Mouse (Mus musculus) retina, postnatal 7 days (tissue): ENCODE data around the gene Dennd1b.

Source experiments
- DNase-seq: peaks from one replicate; pipeline ENCODE4 v3.0.0-alpha.2; 2012; ENCODE audit warnings: low read depth, low spot score

The Dennd1b gene

DNA sequence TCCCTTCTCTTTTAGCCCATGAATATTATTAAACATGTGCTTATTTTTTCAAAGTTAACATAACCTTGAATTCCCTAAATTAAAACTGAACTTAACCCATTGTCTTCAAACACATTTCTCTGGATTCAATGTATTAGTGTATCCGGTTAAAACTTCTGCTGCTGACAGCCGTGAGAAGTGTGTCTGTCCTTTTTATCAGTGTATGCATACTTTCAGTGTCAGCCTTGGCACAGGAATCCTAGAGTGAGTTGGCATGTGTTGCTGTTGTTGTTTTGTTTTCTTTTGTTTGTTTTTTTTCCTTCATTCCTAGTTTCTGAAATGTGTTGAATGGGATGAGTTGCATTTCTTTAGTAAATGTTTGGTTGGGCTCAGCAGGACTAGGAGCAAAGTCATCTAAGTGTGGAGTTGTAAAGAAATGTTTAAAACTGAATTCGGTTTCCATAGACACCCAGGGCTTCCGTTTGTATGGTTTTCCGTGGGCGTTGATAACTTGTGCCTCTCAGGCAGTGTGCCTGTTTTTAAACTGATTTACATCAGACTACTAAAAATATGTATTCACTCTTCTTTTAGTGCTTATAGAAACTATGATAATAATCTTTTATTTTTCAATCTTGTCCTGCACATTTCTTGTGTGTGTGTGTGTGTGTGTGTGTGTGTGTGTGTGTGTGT, 217.4 kb downstream of the Dennd1b start:
- no peak for DNase-seq

- DNase-seq = no peak
These were observed 229.4 kb downstream of the Dennd1b start for GRCm38 (mm10) chr1:139192635-139193034.

- DNase-seq = no peak
These were observed 230.8 kb downstream of the Dennd1b start for GRCm38 (mm10) chr1:139194011-139194410.

- no peak for DNase-seq
These were observed 231.3 kb downstream of the Dennd1b start for GRCm38 (mm10) chr1:139194428-139195028.

DNA sequence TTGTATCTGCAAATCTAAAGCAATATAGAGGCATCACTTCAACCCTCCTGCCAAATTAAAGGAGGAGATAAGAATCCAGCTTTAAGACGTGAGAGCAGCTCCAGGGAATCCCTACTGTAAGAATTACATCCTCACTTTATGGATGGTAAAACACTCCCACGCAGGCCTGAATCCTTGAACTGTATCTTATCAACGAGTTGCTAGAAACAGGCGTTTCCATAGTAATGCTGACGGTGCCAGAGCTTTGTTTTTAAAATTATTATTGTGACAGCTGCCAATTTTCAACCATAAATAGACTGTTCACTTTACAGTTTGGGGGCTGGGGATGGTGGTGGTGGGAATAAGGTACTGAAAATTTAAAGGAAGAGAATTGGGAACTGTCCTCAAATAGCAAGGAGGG, 239.8 kb downstream of the Dennd1b start:
- no peak for DNase-seq

- no peak for DNase-seq
These were observed 243.0 kb downstream of the Dennd1b start for GRCm38 (mm10) chr1:139206259-139206658.

- no peak for DNase-seq
These were observed 246.6 kb downstream of the Dennd1b start for GRCm38 (mm10) chr1:139209796-139210195.

DNA sequence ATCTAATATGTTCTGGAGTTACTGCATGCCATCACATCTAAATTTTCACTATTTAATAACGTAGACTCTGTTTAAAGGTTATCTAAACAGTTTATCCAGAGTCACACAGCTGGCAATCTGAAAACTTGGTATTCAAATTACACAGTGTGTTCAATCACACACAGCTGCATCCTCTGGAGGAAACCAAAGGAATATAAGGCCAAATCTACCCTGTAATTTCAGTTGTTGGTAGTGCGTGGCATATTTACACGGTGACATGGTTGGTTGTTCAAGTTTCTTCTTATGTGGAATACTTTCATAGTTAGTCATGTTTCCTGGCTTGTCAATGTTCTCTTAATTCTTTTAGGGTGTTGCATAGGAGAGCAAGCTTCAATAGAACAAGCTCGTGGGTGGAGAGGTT, 247.3 kb downstream of the Dennd1b start:
- no peak for DNase-seq

DNA sequence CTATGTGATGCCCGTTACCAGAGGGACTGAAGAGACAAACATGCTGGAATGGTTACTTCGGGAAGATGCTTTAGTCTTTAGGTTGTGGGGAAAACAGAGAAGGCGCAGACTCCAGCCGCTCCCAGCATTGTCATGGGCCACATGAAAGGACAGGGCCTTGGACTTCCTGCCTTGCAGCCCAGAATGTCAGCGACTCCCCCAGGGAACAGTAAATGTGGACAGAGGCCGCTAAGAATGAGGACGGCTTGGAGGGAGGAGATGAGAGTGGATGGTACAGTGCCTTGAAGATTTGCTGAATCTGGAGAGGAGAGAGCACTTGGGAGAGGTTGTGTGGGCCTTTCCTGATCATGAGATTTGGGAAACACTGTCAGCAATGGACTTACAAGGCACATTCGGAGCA, 252.1 kb downstream of the Dennd1b start:
- no peak for DNase-seq

GRCm38 (mm10) chr1:139223804-139224203, 260.6 kb downstream of the Dennd1b start:
- DNase-seq = no peak

- DNase-seq = no peak
These were observed 261.2 kb downstream of the Dennd1b start for GRCm38 (mm10) chr1:139224309-139224949.
